In the genomic region with DNA sequence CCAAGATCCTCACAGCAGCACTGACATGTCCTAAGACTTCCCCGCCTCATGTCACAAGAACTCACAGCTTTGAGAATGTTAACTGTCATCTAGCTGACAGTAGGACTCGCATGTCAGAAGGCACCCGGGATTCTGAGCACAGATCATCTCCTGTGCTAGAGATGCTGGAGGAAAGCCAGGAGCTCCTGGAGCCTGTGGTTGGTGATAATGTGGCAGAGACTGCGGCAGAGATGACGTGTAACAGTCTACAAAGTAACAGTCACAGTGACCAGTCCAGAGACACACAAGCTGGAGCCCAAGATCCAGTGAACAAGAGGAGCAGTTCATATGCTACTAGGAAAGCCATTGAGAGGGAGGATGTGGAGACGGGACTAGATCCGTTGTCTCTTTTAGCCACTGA, we compare ENCODE assay signal across 11 mouse cellular contexts.
"Had no signal": no experiment of that assay in that cellular context is flagged by ENCODE, and none has a peak within 500 bp of the region (broad histone marks: within the 10 kb centered on the region; RNA-seq: fewer than 3 reads in every experiment).

No protein-coding gene starts in this region.

- ATAC-seq: liver, postnatal 0 days; midbrain, embryonic 13.5 days had no signal

- H3K4me3 ChIP-seq: limb, embryonic 12.5 days; liver, embryonic 13.5 days; lung, embryonic 15.5 days; midbrain, embryonic 13.5 days had no signal

- H3K9ac ChIP-seq: limb, embryonic 12.5 days; liver, embryonic 13.5 days; liver, postnatal 0 days; lung, embryonic 15.5 days; midbrain, embryonic 13.5 days had no signal

- H3K9me3 ChIP-seq: limb, embryonic 12.5 days; liver, embryonic 13.5 days; lung, embryonic 15.5 days; midbrain, embryonic 13.5 days had no signal

- DNase-seq: kidney, adult 18-20 months; kidney, postnatal 14 days; liver; liver, embryonic 13.5 days; liver, postnatal 0 days; lung, postnatal 14 days; thymus, postnatal 36 days had no signal

- H3K4me1 ChIP-seq: limb, embryonic 12.5 days; liver, embryonic 13.5 days; lung, embryonic 15.5 days; midbrain, embryonic 13.5 days had no signal

- H3K27ac ChIP-seq: limb, embryonic 12.5 days; liver, embryonic 13.5 days; lung, embryonic 15.5 days; macrophage; midbrain, embryonic 13.5 days had no signal

- H3K27me3 ChIP-seq: limb, embryonic 12.5 days; liver, embryonic 13.5 days; lung, embryonic 15.5 days; midbrain, embryonic 13.5 days had no signal

- H3K4me2 ChIP-seq: limb, embryonic 12.5 days; liver, embryonic 13.5 days; lung, embryonic 15.5 days; midbrain, embryonic 13.5 days had no signal
